Mouse (Mus musculus) heart, embryonic 16.5 days (tissue): ENCODE measurements around the gene Xpa. TPM values are rescaled to one million over a fixed set of nuclear protein-coding genes. Genes with fewer than 3 reads are reported as not detected.
A peak's percentile ranks its signal among the peaks of the same experiment; 100 is the strongest.

Experiments
- ATAC-seq: fragments of 200-750 bp; cut with Nextera tagmentation; replicated peaks from 2 replicates; pipeline ENCODE4 v1.8.0; 2017; ENCODE audit warnings: moderate number of reproducible peaks; ENCODE audit not compliant: insufficient read depth, low FRiP score; ENCODE audit errors: extremely low read depth
- H3K27ac ChIP-seq: fragments of 300-500 bp; sonication (generic); 2 replicates; pipeline ENCODE4 v1.5.1; 2014; ENCODE audit warnings: mild to moderate bottlenecking, low read length, control low read depth, moderate library complexity
- H3K27me3 ChIP-seq: fragments of 300-500 bp; sonication (generic); 2 replicates; pipeline ENCODE4 v1.6.1; 2014; ENCODE audit warnings: low read length, mixed read lengths; ENCODE audit not compliant: control insufficient read depth, insufficient read depth
- H3K36me3 ChIP-seq: fragments of 300-500 bp; sonication (generic); 2 replicates; pipeline ENCODE4 v1.6.1; 2014; ENCODE audit not compliant: control insufficient read depth, insufficient read depth
- H3K4me1 ChIP-seq: fragments of 300-500 bp; sonication (generic); 2 replicates; pipeline ENCODE4 v1.6.1; 2014; ENCODE audit warnings: low read length, mixed read lengths; ENCODE audit not compliant: control insufficient read depth, insufficient read depth
- H3K4me2 ChIP-seq: fragments of 300-500 bp; sonication (generic); 2 replicates; pipeline ENCODE4 v1.6.1; 2014; ENCODE audit warnings: low read depth, mild to moderate bottlenecking, control low read depth, low read length
- H3K4me3 ChIP-seq: fragments of 300-500 bp; sonication (generic); 2 replicates; pipeline ENCODE4 v1.5.1; 2014; ENCODE audit warnings: mild to moderate bottlenecking, control low read depth, low read length
- H3K9ac ChIP-seq: fragments of 300-500 bp; sonication (generic); 2 replicates; pipeline ENCODE4 v1.6.1; 2014; ENCODE audit warnings: low read length, control low read depth
- H3K9me3 ChIP-seq: fragments of 300-500 bp; sonication (generic); replicated peaks from 2 replicates; pipeline ENCODE4 v1.6.1; 2016; ENCODE audit warnings: low read length; ENCODE audit not compliant: control insufficient read depth
- WGBS: fragments of 180-500 bp; shearing (Covaris S2); extraction: QIAGEN DNeasy Blood & Tissue Kit; methylation state at CpG from one replicate; pipeline ENCODE4 v1.1.7; 2014; 5-methylcytosine and 5-hydroxymethylcytosine counted together
- polyA plus RNA-seq: library from polyadenylated mRNA; unstranded; fragments of >200 nt; fragmentation: Nextera tagmentation; extraction: Ambion mirVana; gene quantifications from 2 replicates; pipeline ENCODE4 v1.2.1, GENCODE M21; 2015

Gene Xpa
- polyA plus RNA-seq, 1 experiment from 2014 or later = 15.2 TPM

GRCm38 (mm10) chr4:46131791-46132190 lies 64.3 kb downstream of the Xpa start:
- no peak for ATAC-seq
- 92% methylated on average over 6 of the region's 6 CpGs for WGBS
- H3K36me3 ChIP-seq = peaks cover 36% of the 10 kb centered on the region
- H3K4me3 ChIP-seq = no peak overlapping the region
- no peaks in the 10 kb centered on the region for H3K9me3 ChIP-seq
- H3K27me3 ChIP-seq = no peaks in the 10 kb centered on the region
- H3K9ac ChIP-seq = no peak overlapping the region
- H3K4me1 ChIP-seq = no peaks in the 10 kb centered on the region; the same call in 1 of the 2 replicates
- H3K4me2 ChIP-seq = no peak overlapping the region
- H3K27ac ChIP-seq = no peak overlapping the region

GRCm38 (mm10) chr4:46130221-46130620 lies 65.9 kb downstream of the Xpa start:
- WGBS = 77% methylated on average over 3 of the region's 3 CpGs
- ATAC-seq = no peak
- peaks cover 37% of the 10 kb centered on the region for H3K36me3 ChIP-seq

GRCm38 (mm10) chr4:46129311-46130004 lies 66.7 kb downstream of the Xpa start:
- H3K9ac ChIP-seq = no peak overlapping the region
- 93% methylated on average over 8 of the region's 8 CpGs for WGBS
- ATAC-seq = no peak
- H3K36me3 ChIP-seq = peaks cover 39% of the 10 kb centered on the region
- no peaks in the 10 kb centered on the region for H3K4me1 ChIP-seq
- H3K27me3 ChIP-seq = no peaks in the 10 kb centered on the region
- no peak overlapping the region for H3K4me2 ChIP-seq
- H3K9me3 ChIP-seq = no peaks in the 10 kb centered on the region
- no peak overlapping the region for H3K4me3 ChIP-seq
- no peak overlapping the region for H3K27ac ChIP-seq

More at GRCm38 (mm10) chr4:46130221-46130620, 65.9 kb downstream of the Xpa start:
- no peaks in the 10 kb centered on the region for H3K9me3 ChIP-seq
- H3K4me3 ChIP-seq = no peak overlapping the region
- no peaks in the 10 kb centered on the region for H3K4me1 ChIP-seq
- H3K27me3 ChIP-seq = no peaks in the 10 kb centered on the region
- no peak overlapping the region for H3K9ac ChIP-seq
- H3K4me2 ChIP-seq = no peak overlapping the region
- no peak overlapping the region for H3K27ac ChIP-seq

- WGBS = 40% methylated on average over 2 of the region's 2 CpGs
- H3K4me2 ChIP-seq = no peak overlapping the region
- no peaks in the 10 kb centered on the region for H3K27me3 ChIP-seq
- H3K4me1 ChIP-seq = no peaks in the 10 kb centered on the region
- H3K9me3 ChIP-seq = no peaks in the 10 kb centered on the region
- no peak overlapping the region for H3K9ac ChIP-seq
- no peak for ATAC-seq
- H3K36me3 ChIP-seq = peaks cover 37% of the 10 kb centered on the region
- no peak overlapping the region for H3K27ac ChIP-seq
- H3K4me3 ChIP-seq = no peak overlapping the region
These were observed 69.6 kb downstream of the Xpa start for GRCm38 (mm10) chr4:46126541-46126940.

- Histone ChIP-seq H3K36me3 (peaks cover 38% of the 10 kb centered on the region), H3K4me1 (no peaks in the 10 kb centered on the region), H3K4me3 (no peak overlapping the region), H3K9me3 (no peaks in the 10 kb centered on the region), H3K9ac (no peak overlapping the region), H3K27ac (no peak overlapping the region), H3K4me2 (no peak overlapping the region), H3K27me3 (no peaks in the 10 kb centered on the region)
- ATAC-seq = no peak
- WGBS = 95% methylated on average over 6 of the region's 6 CpGs
These were observed 72.8 kb downstream of the Xpa start for GRCm38 (mm10) chr4:46123358-46123757.

GRCm38 (mm10) chr4:46120767-46121166 lies 75.3 kb downstream of the Xpa start:
- Histone ChIP-seq H3K27ac (no peak overlapping the region), H3K27me3 (no peaks in the 10 kb centered on the region), H3K9ac (no peak overlapping the region), H3K4me1 (0 out of 2 replicates have a peak, but pooled peaks cover 3% of the 10 kb centered on the region), H3K4me3 (no peak overlapping the region), H3K36me3 (peaks cover 53% of the 10 kb centered on the region), H3K9me3 (no peaks in the 10 kb centered on the region), H3K4me2 (no peak overlapping the region)
- ATAC-seq = no peak
- 79% methylated on average over 3 of the region's 3 CpGs for WGBS

GRCm38 (mm10) chr4:46119514-46120094 lies 76.5 kb downstream of the Xpa start:
- ATAC-seq = no peak
- Histone ChIP-seq H3K4me3 (no peak overlapping the region), H3K9ac (no peak overlapping the region), H3K36me3 (peaks cover 56% of the 10 kb centered on the region), H3K27me3 (no peaks in the 10 kb centered on the region), H3K4me2 (no peak overlapping the region), H3K9me3 (no peaks in the 10 kb centered on the region), H3K27ac (no peak overlapping the region), H3K4me1 (0 out of 2 replicates have a peak, but pooled peaks cover 3% of the 10 kb centered on the region)
- WGBS = 88% methylated on average over 14 of the region's 14 CpGs

- H3K4me2 ChIP-seq = no peak overlapping the region
- no peak overlapping the region for H3K27ac ChIP-seq
- peaks cover 58% of the 10 kb centered on the region for H3K36me3 ChIP-seq
- H3K9ac ChIP-seq = no peak overlapping the region
- WGBS = 84% methylated on average over 4 of the region's 4 CpGs
- no peak overlapping the region for H3K4me3 ChIP-seq
- H3K27me3 ChIP-seq = no peaks in the 10 kb centered on the region
- no peaks in the 10 kb centered on the region for H3K9me3 ChIP-seq
- ATAC-seq = no peak
- H3K4me1 ChIP-seq = 0 out of 2 replicates have a peak, but pooled peaks cover 3% of the 10 kb centered on the region
These were observed 78.6 kb downstream of the Xpa start for GRCm38 (mm10) chr4:46117536-46117935.

GRCm38 (mm10) chr4:46116544-46117175 lies 79.5 kb downstream of the Xpa start:
- Histone ChIP-seq H3K9ac (no peak overlapping the region), H3K4me2 (no peak overlapping the region), H3K9me3 (no peaks in the 10 kb centered on the region), H3K4me3 (no peak overlapping the region), H3K27me3 (no peaks in the 10 kb centered on the region), H3K36me3 (peaks cover 63% of the 10 kb centered on the region), H3K4me1 (0 out of 2 replicates have a peak, but pooled peaks cover 3% of the 10 kb centered on the region), H3K27ac (peak overlapping the region; percentile 51; the same call in 1 of the 2 replicates)
- WGBS = 65% methylated on average over 10 of the region's 10 CpGs
- no peak for ATAC-seq
